Mouse (Mus musculus) myocyte (in vitro differentiated cells): Measurements from ENCODE around the gene Ciart.

Source experiments
- CEBPB ChIP-seq: IDR thresholded peaks from 2 replicates; pipeline ENCODE4 v1.6.1; 2011; ENCODE audit warnings: mild to moderate bottlenecking, moderate library complexity; ENCODE audit not compliant: poor library complexity, insufficient read depth, severe bottlenecking
- E2F4 ChIP-seq: IDR thresholded peaks from one replicate; pipeline ENCODE4 v1.6.1; 2011; ENCODE audit warnings: mild to moderate bottlenecking, control low read depth, moderate library complexity; ENCODE audit not compliant: insufficient read depth
- MAX ChIP-seq: IDR thresholded peaks from one replicate; pipeline ENCODE4 v1.6.1; 2011; ENCODE audit warnings: low read depth, mild to moderate bottlenecking, control low read depth
- MYOD1 ChIP-seq, 3 experiments: IDR thresholded peaks; one replicate each; pipeline ENCODE4 v1.6.1; 2011; ENCODE audit warnings: control low read depth in 2 of 3, low read depth in 2 of 3, mild to moderate bottlenecking in 2 of 3, moderate library complexity in 1 of 3; ENCODE audit not compliant: insufficient read length in 2 of 3, control insufficient read depth in 1 of 3
- MYOG ChIP-seq, 3 experiments: IDR thresholded peaks; one replicate each; pipeline ENCODE4 v1.6.1; 2011; ENCODE audit warnings: control low read depth in 2 of 3, low read depth in 2 of 3, mild to moderate bottlenecking in 2 of 3; ENCODE audit not compliant: insufficient read length in 2 of 3, control insufficient read depth in 1 of 3, insufficient read depth in 1 of 3
- POLR2A ChIP-seq: IDR thresholded peaks from one replicate; pipeline ENCODE4 v1.6.1; 2011; ENCODE audit warnings: low read depth, mild to moderate bottlenecking, control low read depth, moderate library complexity; ENCODE audit not compliant: insufficient read length
- POLR2AphosphoS2 ChIP-seq: IDR thresholded peaks from one replicate; pipeline ENCODE4 v1.6.1; 2011; ENCODE audit warnings: low read depth, control low read depth; ENCODE audit not compliant: insufficient read length
- REST ChIP-seq: IDR thresholded peaks from one replicate; pipeline ENCODE4 v1.6.1; 2011; ENCODE audit warnings: mild to moderate bottlenecking, control low read depth, moderate library complexity; ENCODE audit not compliant: insufficient read depth, insufficient read length
- TCF12 ChIP-seq: IDR thresholded peaks from one replicate; pipeline ENCODE4 v1.6.1; 2011; ENCODE audit warnings: mild to moderate bottlenecking, control low read depth; ENCODE audit not compliant: poor library complexity, insufficient read depth, severe bottlenecking
- TCF3 ChIP-seq: IDR thresholded peaks from one replicate; pipeline ENCODE4 v1.6.1; 2011; ENCODE audit warnings: low read depth, control low read depth; ENCODE audit not compliant: insufficient read length
- USF1 ChIP-seq: IDR thresholded peaks from one replicate; pipeline ENCODE4 v1.6.1; 2011; ENCODE audit warnings: low read depth, mild to moderate bottlenecking, control low read depth, moderate library complexity

- TF ChIP-seq POLR2A (no peak), E2F4 (no peak), REST (no peak), MYOG (IDR thresholded peaks at IDR 0.05; ENCODE audit: control insufficient read depth in 1 of 3, insufficient read depth in 1 of 3, insufficient read length in 2 of 3, low read depth in 2 of 3) (no peak), USF1 (no peak), MAX (no peak), CEBPB (no peak), TCF3 (no peak), POLR2AphosphoS2 (no peak), MYOD1 (IDR thresholded peaks at IDR 0.05; ENCODE audit: control insufficient read depth in 1 of 3, insufficient read length in 2 of 3, low read depth in 2 of 3) (no peak), TCF12 (no peak)
Observed at GRCm38 (mm10) chr3:95861796-95862195, 20.3 kb downstream of the Ciart start.
